Mouse (Mus musculus) right cerebral cortex, adult 18-20 months (tissue): Measurements from ENCODE around the gene Rsu1.
"Not testable (repeated sequence)": the region's sequence is repeated elsewhere in the genome, so short reads cannot be mapped to it uniquely, and the experiment has no call there.

Experiments used
- DNase-seq: peaks from one replicate; pipeline ENCODE4 v3.0.0; 2022; ENCODE audit warnings: mixed read lengths

Rsu1 gene

DNA sequence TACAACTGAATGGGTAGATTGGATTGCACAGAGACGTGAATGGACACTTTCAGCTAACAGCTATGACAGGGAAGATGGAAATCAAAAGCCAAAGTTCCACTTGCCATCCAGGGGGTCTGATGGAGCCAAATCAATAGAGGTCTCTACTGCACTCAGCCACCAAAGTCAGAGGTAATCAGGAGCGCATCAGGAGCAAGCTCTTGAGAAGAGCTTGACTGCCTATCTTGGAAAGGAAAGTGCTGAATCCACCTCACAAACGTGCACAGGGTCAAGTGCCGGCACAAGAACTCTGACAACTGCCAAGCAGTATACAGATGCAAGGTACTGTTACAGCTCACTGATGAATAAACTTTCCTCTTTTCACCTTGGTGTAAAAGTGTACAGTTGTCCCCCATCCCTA lies 47.8 kb downstream of the Rsu1 start:
- no peak for DNase-seq

DNA sequence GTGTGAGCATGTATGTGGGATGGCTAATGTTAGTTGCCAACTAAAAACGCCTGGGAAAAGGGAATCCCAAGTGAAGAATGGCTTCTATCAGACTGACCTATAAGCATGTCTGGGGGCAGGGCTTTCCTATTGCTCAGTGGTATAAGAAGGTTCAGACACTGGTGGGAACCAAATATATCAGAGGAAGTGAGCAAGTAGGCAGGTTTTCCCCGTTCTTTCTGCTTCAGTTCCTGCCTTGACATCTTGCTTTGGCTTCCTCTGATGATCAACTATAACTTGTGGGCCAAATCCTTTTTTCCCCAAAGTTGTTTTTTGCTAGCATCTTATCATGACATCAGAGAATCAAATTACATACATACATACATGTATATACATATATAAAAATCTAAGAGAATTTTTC lies 51.1 kb downstream of the Rsu1 start:
- DNase-seq: no peak

DNA sequence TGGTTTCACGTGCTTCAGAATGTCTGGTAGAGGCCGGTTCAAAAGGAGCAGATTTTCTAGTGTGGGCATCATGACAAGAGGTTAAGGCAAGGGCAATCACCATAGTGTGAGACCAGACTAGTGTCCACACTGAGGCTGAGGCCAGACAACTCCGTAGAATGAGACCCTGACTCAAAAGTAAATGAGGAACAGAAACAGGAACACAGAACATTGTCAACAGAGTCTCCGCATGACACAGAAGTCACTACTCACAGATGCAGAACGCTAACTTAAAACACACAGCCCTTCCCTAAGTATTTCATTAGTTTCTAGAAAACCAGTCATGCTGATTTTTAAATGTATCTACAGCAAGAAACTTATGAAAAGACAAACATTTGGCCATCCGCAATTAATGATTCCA lies 53.1 kb downstream of the Rsu1 start:
- DNase-seq: no peak

DNA sequence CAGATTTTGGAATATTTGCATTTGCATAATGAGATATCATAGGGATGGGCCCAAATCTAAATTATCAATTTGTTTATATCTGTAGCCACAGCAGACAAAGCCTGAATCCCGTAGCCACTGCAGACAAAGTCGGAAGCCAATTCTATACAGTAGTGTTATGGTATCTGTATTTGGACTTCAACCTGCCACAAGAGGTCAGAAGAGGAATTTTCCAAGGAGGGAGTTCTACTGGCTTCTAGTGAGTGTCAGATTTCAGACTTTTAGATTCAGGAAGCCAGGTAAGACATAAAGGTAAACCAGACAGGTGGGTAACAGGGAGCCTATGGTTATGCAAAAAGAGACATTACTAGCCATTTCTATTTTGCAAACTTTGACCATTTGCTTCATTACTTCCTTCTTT lies 64.4 kb downstream of the Rsu1 start:
- no peak for DNase-seq

DNA sequence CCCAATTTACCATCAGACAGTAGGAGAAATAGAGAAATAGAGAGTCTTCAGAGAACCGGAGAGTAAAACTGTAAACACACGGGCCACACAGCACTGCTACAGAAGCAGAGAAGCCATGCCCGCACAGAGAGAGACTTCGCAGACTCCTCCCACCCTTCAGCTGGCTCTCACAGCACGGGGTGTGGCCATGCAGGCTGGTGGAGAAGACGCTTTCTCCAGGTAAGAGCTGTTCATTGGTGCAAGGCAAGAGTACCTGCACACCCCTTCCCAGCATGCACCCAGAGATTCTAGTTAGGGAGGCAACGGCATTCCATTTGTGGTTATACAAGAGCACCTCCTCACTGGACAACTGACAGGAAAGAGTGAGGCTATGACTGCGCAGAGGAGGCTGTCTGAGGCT lies 64.8 kb downstream of the Rsu1 start:
- DNase-seq: no peak

DNA sequence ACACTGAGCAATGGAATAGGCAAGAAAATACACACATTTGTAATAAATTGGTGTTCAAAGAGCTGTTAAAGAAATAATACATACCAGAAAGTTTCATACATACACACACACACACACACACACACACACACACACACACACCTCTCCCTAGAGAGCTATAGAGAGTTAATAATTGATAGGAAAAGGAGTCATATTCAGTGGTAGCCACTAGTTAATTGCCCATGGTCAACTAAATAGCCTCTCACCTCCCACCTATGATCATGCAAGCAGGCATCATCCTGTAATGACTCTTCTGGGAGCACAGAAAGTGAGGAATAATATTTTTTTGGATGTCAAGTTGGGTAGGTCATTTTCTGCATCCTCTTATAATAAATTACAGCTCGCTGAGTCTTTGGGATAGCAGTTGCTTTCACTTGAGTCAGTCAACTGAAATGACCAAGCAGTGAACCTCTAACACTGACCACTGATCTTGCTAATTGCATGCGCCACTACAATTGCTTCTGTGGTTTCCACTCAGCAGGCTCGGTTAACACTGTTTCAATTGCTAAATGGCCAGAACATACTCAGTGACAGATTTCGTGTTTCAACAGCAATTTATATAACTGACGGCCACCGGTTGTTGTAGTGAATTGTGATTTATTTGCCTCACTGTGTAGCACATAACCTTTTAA lies 68.3 kb downstream of the Rsu1 start:
- DNase-seq: no peak

DNA sequence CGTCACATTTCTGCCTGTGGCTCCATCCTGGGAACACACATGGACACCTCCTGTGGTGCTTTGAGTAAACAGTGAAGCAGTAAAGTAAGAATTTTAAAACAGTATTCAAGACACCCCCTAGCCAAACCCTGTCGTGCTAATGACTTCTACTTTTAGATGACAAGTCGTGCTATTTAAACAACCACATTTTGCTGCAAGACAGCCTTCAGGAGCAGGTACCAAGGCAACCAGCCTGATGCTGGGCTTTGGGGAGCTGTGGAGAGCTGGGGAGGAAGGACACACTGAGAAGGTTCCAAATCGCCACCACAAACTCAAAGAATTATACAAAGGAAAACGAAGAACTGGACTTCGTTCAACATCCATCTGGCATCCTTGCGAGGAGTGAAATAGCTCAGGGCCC lies 71.5 kb downstream of the Rsu1 start:
- peak; percentile 26 for DNase-seq

DNA sequence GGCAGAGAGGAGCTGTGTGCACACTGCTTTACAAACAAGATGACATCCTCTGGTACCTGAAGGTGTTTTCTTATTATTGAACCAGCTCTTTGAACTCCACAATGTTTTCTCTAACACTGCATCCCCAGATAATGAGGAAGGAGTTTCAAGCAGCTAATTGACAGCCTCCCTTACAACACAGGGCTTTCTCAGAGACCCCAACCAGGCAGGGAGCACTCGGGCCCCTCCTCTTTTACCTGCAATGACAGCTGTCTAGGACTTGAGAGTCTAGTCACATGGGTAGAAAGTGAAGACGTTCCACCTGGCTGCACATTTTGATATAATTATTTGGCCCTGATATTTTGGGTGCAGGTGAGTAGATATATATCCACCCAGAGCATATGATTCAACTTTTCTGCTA lies 72.2 kb downstream of the Rsu1 start:
- DNase-seq: no peak

DNA sequence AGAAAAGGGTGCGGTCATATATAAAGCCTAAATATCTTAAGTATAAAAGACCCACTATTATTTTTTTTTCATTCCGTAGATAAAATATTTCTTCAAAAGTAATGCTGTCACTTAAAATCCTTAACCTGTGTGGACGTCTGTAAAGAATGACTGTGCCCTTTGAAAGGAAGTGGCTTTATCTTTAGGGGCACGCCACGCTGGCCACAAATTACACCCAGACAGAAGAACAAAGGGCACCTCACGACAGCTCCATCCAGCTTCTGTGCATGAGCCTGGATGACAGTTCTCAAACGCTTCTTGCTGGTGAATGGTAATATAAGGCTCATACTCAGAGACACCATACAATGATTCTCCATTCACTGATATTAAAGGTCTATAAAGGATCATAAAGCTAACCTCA lies 75.7 kb downstream of the Rsu1 start:
- no peak for DNase-seq

DNA sequence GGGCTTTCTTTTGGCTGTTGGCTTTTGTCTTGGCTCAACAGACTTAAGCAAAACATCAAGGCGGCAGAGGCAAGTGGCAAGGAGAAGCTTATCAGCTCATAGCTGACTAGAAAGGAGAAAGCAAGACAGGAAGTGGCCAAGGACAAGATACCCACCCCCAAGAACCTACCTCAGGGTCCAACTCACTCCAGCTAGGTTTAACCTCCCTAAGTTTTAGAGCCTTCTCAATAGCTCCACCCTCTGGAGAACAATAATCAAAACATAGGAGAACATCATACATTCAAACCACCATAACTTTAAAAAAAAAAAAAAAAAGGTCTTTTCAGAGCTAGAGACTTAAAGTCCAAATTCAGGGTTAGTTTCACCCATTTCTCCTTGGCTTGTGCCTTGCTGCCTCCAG lies 79.1 kb downstream of the Rsu1 start:
- DNase-seq: no peak

DNA sequence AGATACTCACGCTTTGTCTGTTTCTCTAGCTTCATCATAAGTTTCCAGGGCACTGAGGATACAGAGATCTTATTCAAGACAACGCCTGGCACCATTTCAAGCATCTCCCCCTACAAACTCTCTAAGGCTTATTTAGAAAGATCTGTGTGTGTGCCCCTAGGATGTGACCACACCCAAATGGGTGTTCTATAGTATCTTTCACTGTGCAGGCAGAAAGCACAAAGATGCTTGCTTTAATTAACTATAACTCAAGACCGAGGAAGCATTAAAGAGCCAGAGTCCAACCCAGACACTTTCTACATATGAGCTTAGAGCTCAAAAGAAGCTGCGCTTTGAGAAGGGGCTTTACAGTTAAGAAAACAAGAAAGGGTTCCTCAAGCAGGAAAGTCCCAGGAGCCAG lies 80.4 kb downstream of the Rsu1 start:
- no peak for DNase-seq

DNA sequence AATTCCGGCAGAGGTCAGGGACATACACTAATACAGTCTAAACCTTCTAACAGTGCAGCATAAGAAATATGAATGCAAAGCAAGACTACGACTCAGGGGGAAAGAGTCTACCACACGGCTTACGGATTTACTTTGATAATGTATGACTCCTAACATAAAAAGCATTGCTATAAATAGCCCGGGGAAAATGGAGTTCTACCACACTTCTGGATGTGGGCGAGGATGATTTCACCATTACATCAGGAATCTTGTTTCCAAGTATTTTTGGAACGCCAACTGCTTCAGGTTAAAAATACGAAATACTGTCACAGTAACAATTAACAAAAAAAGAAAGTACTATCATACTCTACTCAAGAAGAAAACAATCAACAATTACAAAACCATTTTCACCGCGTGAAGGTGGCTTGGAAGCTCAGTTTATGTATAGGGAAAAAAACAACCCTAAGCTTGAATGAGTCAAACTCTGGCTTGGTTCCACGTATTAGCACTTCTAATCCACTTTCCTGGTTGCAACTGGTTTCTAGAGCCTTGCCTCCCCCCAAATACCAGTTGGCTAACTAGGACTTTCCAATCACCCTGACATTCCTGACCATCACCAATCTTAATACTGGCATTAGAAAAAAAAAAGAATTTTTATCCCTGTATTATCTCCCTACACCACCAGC lies 82.3 kb downstream of the Rsu1 start:
- DNase-seq: peak; percentile 53

DNA sequence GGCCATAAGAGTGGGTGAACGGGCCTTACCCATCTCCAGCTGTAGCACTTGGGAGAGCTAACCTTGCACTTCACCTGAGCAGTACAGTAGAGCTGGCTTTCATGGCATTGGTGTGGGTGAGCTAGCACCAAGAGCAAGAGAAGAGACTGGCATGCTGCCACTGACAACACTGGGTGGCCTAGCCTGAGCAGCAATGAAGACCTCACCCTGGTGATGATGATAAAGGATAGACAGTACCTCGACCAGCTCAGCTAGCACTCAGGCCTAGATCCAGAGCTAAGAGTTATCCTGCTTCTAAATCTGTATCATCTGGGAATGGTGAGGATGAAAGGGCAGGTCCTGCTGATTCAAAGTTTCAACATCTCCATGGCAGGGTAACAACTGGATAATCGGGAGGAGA lies 88.1 kb downstream of the Rsu1 start:
- no peak for DNase-seq

DNA sequence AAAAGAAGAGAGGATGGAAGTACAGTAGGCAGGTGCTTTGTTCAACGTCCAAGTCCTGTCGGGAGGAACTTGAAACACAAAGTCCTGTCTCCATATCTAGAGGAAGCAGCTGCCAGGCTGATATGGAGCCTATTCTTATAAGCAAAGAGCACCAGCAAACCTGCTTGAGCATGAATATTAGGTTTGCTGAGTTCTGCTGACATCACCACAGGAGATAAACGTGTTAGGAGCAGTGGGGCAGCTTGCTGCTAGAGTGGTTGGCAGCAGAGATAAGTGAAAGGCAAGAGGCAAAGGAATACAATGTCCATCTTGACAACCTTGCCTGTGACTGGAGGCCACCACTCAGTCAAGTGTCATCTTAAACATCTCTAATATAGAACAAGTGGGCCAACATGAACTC lies 89.3 kb downstream of the Rsu1 start:
- not testable (repeated sequence) for DNase-seq

DNA sequence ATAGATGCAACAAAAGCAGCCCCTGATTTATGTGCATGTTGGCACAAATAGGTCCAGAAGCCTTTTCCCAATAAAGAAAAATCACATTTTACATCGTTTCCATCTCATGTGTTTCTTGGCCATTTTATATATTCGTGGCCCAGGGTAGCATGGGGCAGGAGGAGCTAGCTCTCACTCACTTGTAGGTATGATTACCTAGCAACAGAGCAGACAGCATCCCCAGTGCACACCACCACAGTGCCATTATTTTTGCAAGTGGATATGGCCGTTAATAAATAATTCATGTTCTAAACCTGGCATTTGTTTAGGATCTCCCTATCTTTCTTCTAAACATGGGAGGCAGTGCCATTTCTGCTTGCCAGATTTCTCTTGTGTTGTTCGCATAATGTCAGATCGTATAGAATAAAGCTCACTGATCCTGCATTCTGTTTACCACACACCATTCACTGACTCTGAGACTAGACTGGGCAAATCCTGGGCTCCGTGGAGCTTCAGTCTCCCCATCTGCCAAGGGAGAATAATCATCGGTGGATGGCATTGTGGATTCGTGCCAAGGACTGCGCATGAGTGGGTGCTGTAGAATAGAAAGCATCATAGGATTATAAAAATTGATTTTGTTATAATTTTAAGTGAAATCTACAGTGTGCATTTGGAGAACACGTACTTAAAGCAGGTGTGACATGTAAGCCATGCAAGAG lies 93.4 kb downstream of the Rsu1 start:
- peak; percentile 52 for DNase-seq

DNA sequence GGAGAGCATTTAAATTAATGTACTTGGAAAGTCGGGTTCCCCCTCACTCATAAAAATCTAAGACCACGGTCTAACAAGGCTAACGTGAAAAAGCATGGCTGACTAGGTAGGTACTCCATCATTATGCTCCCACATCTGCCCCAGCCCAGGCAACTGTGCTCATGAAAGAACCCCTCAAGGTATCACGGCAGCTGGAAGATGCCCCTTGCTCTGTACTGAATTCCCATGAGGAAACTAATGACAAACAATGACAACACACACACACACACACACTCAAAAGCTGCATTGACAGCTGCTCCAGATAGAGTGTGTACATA lies 95.0 kb downstream of the Rsu1 start:
- no peak for DNase-seq

DNA sequence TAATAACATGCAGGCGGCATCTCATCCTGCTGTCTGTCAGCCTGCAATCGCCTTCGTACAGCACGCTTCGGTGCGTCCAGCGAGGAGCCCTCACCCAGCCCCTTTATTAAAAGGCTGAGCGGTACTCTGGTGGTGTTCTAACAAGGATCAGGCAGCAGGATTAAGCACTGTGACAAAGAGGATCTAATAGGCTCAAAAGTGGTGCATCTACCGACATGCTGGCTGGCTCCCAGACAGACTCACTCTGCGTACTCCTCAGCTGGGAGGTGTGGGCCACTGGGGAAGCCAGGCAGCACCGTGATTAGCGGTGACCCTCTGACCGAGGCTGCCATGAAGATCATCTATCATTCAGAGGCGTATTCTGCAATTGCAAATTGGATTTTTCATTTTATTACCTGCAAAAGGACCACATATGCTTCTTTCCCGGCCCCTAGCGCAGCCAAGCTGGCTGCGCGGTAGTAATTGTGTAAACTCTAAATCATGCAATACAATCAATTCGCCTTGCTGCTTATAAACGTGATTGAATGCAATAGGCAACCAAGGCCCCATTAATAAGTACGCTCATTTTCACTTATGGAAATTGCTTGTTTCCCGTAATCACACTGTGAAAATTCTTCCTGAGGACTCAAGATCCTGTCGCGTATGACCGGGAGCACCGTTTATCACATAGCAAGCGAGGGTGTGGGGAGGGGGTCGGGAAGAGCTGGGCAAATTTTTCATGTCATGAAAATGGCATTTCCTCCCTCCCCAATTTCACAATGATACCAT lies 95.5 kb downstream of the Rsu1 start:
- DNase-seq: no peak

DNA sequence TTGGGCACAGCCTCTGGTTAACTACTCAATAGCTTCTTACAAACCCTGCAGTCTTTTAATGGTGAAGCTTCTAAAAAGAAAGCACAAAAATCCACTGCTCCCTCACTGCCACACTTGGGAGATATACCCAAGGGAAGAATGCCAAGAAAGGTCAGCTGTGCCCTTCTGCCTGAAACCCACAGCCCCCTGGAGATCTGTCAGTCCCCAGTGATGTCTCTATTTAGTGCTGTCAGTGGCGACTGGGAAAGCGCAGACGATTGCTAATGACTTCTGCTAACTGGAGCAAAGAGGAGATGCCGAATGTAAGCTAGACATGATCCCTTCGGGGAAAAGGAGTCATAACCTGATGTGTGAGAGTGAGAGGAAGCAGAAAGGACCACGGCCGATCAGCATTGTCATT lies 96.8 kb downstream of the Rsu1 start:
- no peak for DNase-seq

DNA sequence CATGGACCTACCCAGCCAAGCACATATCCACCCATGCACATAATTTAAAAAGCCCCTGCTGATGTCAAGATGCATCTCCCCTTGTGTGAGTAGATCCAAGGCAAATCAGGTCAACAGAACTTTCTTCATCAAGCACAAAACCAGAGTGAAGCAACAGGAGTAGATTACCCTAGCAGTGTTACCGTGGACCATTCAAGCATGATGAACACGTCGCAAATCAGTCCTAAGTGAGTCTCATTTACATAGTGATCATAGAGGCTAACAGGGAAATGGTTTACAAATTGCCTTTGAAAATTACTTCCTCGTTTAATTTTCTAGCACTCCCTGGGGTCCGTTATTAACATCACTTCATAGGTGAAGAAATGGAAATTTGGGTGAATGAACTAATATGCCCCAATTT lies 100.6 kb downstream of the Rsu1 start:
- no peak for DNase-seq

DNA sequence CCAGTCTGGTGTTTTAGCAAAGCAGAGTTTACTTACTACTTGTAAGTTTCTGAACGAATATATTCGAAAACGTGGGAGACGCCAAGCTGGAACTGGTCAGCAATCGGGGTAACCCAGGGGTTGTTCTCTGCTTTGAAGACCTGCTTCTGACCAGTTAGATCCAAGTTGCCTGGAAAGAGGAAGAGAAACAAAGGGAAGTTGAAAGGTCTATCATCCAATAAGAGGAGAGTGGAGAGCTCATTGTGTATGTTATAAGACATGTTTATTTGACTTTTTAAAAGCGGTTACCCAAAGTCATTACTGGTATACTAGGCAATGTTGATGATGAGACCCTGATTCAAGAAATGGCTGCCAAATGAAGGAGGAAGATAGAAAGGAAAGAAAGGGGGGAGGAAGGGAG lies 101.3 kb downstream of the Rsu1 start:
- DNase-seq: no peak

DNA sequence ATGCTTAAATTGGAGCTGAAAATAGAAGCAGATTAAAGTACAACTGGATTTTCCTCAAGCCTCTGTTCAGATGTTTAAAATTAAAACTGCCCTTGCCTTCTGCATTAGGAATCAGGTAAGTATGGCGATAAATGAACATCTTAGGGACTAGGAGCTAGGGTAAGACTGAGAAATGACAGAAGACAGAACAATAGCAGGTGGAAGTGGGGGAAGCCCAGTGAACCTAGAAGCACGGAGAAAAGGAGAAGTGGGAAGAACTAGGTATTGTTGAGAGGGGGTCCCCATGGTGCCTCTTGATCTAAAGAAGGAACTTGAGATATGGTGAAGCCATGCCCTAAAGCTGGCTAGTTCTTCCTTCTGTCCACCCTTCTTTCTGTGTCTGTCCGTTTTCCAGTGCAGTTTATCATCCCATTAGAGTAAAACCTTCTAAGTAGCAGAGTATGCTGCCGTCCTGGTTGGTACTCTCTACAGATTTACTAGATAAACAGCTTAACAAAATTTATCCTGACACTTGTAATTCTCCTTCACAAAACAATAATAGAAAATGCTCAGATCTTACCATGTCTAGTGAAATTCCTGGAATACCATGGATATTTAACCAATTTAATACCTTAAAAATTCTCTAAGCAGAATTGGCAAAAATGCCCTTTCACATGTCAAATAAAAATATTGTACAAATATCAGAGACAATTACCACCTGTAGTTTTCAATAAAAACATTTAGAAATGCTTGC lies 101.9 kb downstream of the Rsu1 start:
- DNase-seq: no peak

DNA sequence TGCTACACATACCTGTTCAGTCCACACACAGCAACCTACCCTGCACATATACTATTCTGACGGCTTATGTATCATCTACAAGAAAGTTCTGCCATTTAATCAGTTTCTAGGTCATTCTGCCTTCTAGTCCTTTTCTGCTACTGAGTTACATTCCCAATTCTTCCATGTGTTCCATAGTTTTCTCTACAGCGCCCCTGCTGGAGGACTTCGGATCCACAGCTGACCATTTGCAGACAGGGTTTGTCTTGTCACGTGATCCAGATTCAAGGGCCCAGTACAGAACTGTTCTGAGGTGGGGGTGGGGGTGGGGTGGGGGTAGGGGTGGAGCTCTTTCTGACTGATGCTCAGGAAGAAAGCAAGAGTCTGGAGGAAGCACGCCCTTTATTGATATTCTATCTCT lies 102.5 kb downstream of the Rsu1 start:
- no peak for DNase-seq

DNA sequence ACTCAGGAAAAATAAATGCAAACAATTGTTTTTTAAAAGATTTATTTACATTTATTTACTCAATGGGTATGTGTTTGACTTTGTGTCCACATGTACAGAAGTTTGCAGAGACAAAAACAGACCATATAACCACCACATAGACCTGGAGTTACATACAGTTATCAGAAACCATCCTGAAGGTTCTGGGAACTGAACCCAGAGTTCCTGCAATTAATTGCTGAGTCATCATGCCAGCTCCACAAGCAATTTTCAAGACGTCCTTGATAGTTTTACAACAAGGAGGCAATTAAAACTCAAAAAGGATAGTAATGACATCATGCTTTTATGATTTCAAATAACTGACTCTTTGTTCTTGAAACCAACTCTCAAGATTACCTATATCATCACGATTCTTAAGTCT lies 109.5 kb downstream of the Rsu1 start:
- DNase-seq: no peak
